Mouse (Mus musculus) fat pad, adult 2 months (tissue): Measurements from ENCODE around the gene Slc8b1.
A peak's percentile ranks its signal among the peaks of the same experiment; 100 is the strongest.
"Not testable (repeated sequence)": the region's sequence is repeated elsewhere in the genome, so short reads cannot be mapped to it uniquely, and the experiment has no call there.

Experiments used
- DNase-seq: peaks from one replicate; pipeline ENCODE4 v3.0.0-alpha.2; 2011; ENCODE audit warnings: low read depth, low spot score; ENCODE audit errors: extremely low read depth

Gene Slc8b1

GRCm38 (mm10) chr5:120495064-120495702 is 15.8 kb upstream of the Slc8b1 start:
- DNase-seq, result peak; percentile 33

GRCm38 (mm10) chr5:120495703-120496226 is 15.2 kb upstream of the Slc8b1 start:
- DNase-seq, result no peak

GRCm38 (mm10) chr5:120497071-120497470 is 13.9 kb upstream of the Slc8b1 start:
- DNase-seq, result no peak

GRCm38 (mm10) chr5:120499202-120499601 is 11.8 kb upstream of the Slc8b1 start:
- no peak for DNase-seq

- not testable (repeated sequence) for DNase-seq
These were observed 10.4 kb upstream of the Slc8b1 start for GRCm38 (mm10) chr5:120500609-120501008.

GRCm38 (mm10) chr5:120502147-120502621 is 8.8 kb upstream of the Slc8b1 start:
- no peak for DNase-seq

- no peak for DNase-seq
These were observed 8.3 kb upstream of the Slc8b1 start for GRCm38 (mm10) chr5:120502675-120503143.

GRCm38 (mm10) chr5:120503144-120503795 is 7.7 kb upstream of the Slc8b1 start, which contains the start of gene Plbd2:
Gene Plbd2 (minus strand): TSS chr5:120503625.
- no peak for DNase-seq

GRCm38 (mm10) chr5:120505368-120505767 is 5.6 kb upstream of the Slc8b1 start:
- DNase-seq, result no peak

GRCm38 (mm10) chr5:120505781-120506180 is 5.2 kb upstream of the Slc8b1 start:
- no peak for DNase-seq

- no peak for DNase-seq
These were observed 4.5 kb upstream of the Slc8b1 start for GRCm38 (mm10) chr5:120506490-120506889.

GRCm38 (mm10) chr5:120507311-120507710 is 3.7 kb upstream of the Slc8b1 start:
- no peak for DNase-seq

GRCm38 (mm10) chr5:120511643-120512220 is 764 bp downstream of the Slc8b1 start:
- DNase-seq, result no peak

- no peak for DNase-seq
These were observed 2.1 kb downstream of the Slc8b1 start for GRCm38 (mm10) chr5:120512911-120513555.

GRCm38 (mm10) chr5:120514031-120514677 is 3.2 kb downstream of the Slc8b1 start:
- peak; percentile 46 for DNase-seq

- DNase-seq, result no peak
These were observed 3.8 kb downstream of the Slc8b1 start for GRCm38 (mm10) chr5:120514754-120515153.

- no peak for DNase-seq
These were observed 4.5 kb downstream of the Slc8b1 start for GRCm38 (mm10) chr5:120515451-120515850.

GRCm38 (mm10) chr5:120516221-120516984 is 5.4 kb downstream of the Slc8b1 start:
- DNase-seq, result no peak

GRCm38 (mm10) chr5:120517552-120517951 is 6.6 kb downstream of the Slc8b1 start:
- DNase-seq, result peak; percentile 45

- no peak for DNase-seq
These were observed 11.7 kb downstream of the Slc8b1 start for GRCm38 (mm10) chr5:120522649-120523048.
